26 mouse cellular contexts compared by ENCODE assay signal in the genomic region with DNA sequence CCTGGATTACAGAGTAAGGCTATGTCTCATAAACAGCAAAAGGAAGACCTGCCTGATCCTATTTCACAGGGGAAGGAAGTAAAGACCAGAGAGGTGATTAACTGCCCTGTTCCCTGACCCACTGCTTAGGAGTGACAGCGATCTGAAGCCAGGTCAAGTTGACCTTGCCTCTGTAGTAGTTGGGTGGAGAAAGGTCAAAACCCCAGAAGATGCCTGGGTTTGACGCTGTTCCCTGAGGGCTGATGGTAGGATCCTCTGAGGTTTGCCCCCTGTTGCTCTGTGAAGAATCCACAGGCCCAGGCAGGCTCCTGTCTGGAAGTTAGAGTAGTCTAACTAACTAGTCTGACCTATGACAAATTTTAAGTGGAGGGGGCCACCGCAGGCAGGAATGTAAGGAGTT.
"Had no signal": no experiment of that assay in that cellular context is flagged by ENCODE, and none has a peak within 500 bp of the region (broad histone marks: within the 10 kb centered on the region; RNA-seq: fewer than 3 reads in every experiment).

No protein-coding gene starts in this region.

- H3K9ac ChIP-seq: heart, embryonic 13.5 days; heart, embryonic 15.5 days; hindbrain, embryonic 13.5 days; hindbrain, embryonic 15.5 days; intestine, embryonic 15.5 days; kidney, embryonic 15.5 days; limb, embryonic 13.5 days; limb, embryonic 15.5 days; liver, embryonic 12.5 days had no signal

- H3K27me3 ChIP-seq: heart, embryonic 13.5 days; heart, embryonic 15.5 days; hindbrain, embryonic 13.5 days; hindbrain, embryonic 15.5 days; intestine, embryonic 15.5 days; kidney, embryonic 15.5 days; limb, embryonic 13.5 days; limb, embryonic 15.5 days; liver, embryonic 12.5 days had no signal

- ATAC-seq: hindbrain, postnatal 0 days; inflammation-experienced regulatory T-cells, adult 6 months; intestine, embryonic 15.5 days; intestine, postnatal 0 days; liver, embryonic 12.5 days had no signal

- H3K9me3 ChIP-seq: heart, embryonic 13.5 days; heart, embryonic 15.5 days; hindbrain, embryonic 13.5 days; hindbrain, embryonic 15.5 days; intestine, embryonic 15.5 days; kidney, embryonic 15.5 days; limb, embryonic 13.5 days; limb, embryonic 15.5 days; liver, embryonic 12.5 days had no signal

- H3K36me3 ChIP-seq: heart, embryonic 13.5 days; heart, embryonic 15.5 days; hindbrain, embryonic 13.5 days; hindbrain, embryonic 15.5 days; intestine, embryonic 15.5 days; kidney, embryonic 15.5 days; limb, embryonic 13.5 days; limb, embryonic 15.5 days; liver, embryonic 12.5 days had no signal

- H3K4me3 ChIP-seq: heart, adult 2 months; heart, embryonic 13.5 days; heart, embryonic 15.5 days; hindbrain, embryonic 13.5 days; hindbrain, embryonic 15.5 days; intestine, embryonic 15.5 days; kidney, embryonic 15.5 days; limb, embryonic 13.5 days; limb, embryonic 15.5 days; liver, embryonic 12.5 days had no signal

- H3K27ac ChIP-seq: heart, adult 2 months; heart, embryonic 13.5 days; heart, embryonic 15.5 days; hindbrain, embryonic 13.5 days; hindbrain, embryonic 15.5 days; hindbrain, postnatal 0 days; intestine, embryonic 15.5 days; kidney, embryonic 15.5 days; kidney, postnatal 0 days; limb, embryonic 13.5 days; limb, embryonic 15.5 days; liver, embryonic 12.5 days had no signal

- H3K4me1 ChIP-seq: hindbrain, embryonic 13.5 days; hindbrain, embryonic 15.5 days; kidney, embryonic 15.5 days; limb, embryonic 13.5 days; limb, embryonic 15.5 days had no signal

- DNase-seq: gastrocnemius, postnatal 14 days; gastrocnemius, postnatal 36 days; heart, adult 11 months; heart, adult 2 months; heart, postnatal 14 days; heart, postnatal 36 days; kidney, adult 18-20 months; kidney, adult 9 months; kidney, postnatal 14 days; kidney, postnatal 36 days; layer of hippocampus, adult 9-11 months; layer of hippocampus, postnatal 36 days; left cerebral cortex, postnatal 4 days had no signal
